Mouse (Mus musculus): Measurements from ENCODE around the gene Slc25a15. TPM values are rescaled to one million over a fixed set of nuclear protein-coding genes. Genes with fewer than 3 reads are reported as not detected.

Gene Slc25a15
- polyA plus RNA-seq, 1 experiment from 2014 or later, result 8.2 TPM

Other genes with a start within 250 kb of the Slc25a15 start
- gene Nek3, start 232.2 kb downstream of the Slc25a15 start, polyA plus RNA-seq (2015; fragmentation: Nextera tagmentation; extraction: Ambion mirVana), result 7.6 and 8.4 TPM in 2 replicates
- 15.1 and 16.3 TPM in 2 replicates for gene Ckap2, start 212.8 kb downstream of the Slc25a15 start, polyA plus RNA-seq (2015; fragmentation: Nextera tagmentation; extraction: Ambion mirVana)
- 41.2 and 42.5 TPM in 2 replicates for gene Vps36, start 205.8 kb downstream of the Slc25a15 start, polyA plus RNA-seq (2015; fragmentation: Nextera tagmentation; extraction: Ambion mirVana)
- 8.1 TPM in 2 replicates for gene Thsd1, start 171.3 kb downstream of the Slc25a15 start, polyA plus RNA-seq (2015; fragmentation: Nextera tagmentation; extraction: Ambion mirVana)
- not detected in 2 replicates for gene Tpte, start 115.2 kb downstream of the Slc25a15 start, polyA plus RNA-seq (2015; fragmentation: Nextera tagmentation; extraction: Ambion mirVana)
- 32.1 and 33.3 TPM in 2 replicates for gene Mrps31, start 12.8 kb upstream of the Slc25a15 start, polyA plus RNA-seq (2015; fragmentation: Nextera tagmentation; extraction: Ambion mirVana)

Measured in hindbrain, embryonic 15.5 days (tissue).